Mouse (Mus musculus): Measurements from ENCODE around the gene Cuedc2. TPM values are rescaled to one million over a fixed set of nuclear protein-coding genes. Genes with fewer than 3 reads are reported as not detected.

Cuedc2 gene
- polyA plus RNA-seq, 1 experiment from 2014 or later, result 405 TPM

DNA sequence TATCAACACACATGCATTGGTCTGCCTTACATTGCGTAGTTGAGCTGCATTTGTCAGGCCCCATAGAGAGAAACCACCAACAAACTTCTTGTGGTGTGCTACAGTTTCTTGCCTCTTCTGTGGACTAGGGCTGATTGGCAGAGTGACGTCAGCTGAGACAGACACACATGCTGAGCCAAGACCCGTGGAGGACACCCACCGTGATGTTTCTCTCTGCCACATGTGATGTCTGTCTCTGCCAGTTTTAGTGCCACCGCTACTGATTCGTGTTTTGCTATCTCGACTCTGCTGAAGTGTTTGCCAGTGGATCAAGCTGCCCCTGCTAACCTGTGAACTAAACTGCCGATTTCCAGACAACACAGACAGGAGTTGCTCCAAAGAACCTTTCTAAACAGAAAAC lies 23.6 kb upstream of the Cuedc2 start:
- H3K4me2 ChIP-seq (ENCODE audit: low read length), result no peak overlapping the region
- no peak overlapping the region for H3K27ac ChIP-seq (ENCODE audit: low read depth, low read length)
- 80% methylated on average over 8 of the region's 8 CpGs for WGBS
- no peaks in the 10 kb centered on the region; the same call in 1 of the 2 replicates for H3K27me3 ChIP-seq (replicated peaks; ENCODE audit: control insufficient read depth, insufficient read depth, low read length)
- H3K36me3 ChIP-seq (ENCODE audit: control insufficient read depth, insufficient read depth, low read length), result no peaks in the 10 kb centered on the region
- H3K9me3 ChIP-seq (replicated peaks; ENCODE audit: control insufficient read depth, low read length), result no peaks in the 10 kb centered on the region
- DNase-seq (ENCODE audit: low spot score) (no peak), ATAC-seq (no peak)
- H3K4me1 ChIP-seq (ENCODE audit: control insufficient read depth, insufficient read depth, low read length), result no peaks in the 10 kb centered on the region
- no peak overlapping the region for H3K9ac ChIP-seq (ENCODE audit: low read length)
- no peak overlapping the region for H3K4me3 ChIP-seq (ENCODE audit: low read depth, low read length)

DNA sequence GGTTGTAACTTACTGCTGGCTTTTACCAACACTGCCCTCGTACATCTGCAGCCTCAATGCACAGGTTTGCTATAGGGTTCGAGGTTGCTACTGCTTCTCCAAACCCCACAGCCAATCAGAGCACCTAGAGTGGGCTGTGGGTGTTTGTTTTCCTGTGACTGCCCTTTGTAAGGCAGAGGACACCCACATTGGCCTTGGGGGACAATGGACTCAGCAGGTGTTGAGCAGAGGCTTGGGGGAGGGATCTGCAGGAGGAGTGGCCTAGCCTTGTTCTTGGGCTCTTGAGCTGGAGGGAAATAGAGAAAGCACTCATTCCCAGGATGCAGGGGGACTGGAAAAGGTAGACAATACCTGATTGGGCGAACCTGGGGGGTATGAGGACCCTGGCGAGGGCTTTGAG lies 19.9 kb upstream of the Cuedc2 start:
- 55% methylated on average over 4 of the region's 4 CpGs for WGBS
- H3K4me1 ChIP-seq (ENCODE audit: control insufficient read depth, insufficient read depth, low read length), result no peaks in the 10 kb centered on the region
- H3K4me3 ChIP-seq (ENCODE audit: low read depth, low read length), result no peak overlapping the region
- DNase-seq (ENCODE audit: low spot score) (no peak), ATAC-seq (no peak)
- H3K36me3 ChIP-seq (ENCODE audit: control insufficient read depth, insufficient read depth, low read length), result no peaks in the 10 kb centered on the region
- H3K9ac ChIP-seq (ENCODE audit: low read length), result no peak overlapping the region
- H3K27me3 ChIP-seq (replicated peaks; ENCODE audit: control insufficient read depth, insufficient read depth, low read length), result no peaks in the 10 kb centered on the region; the same call in 1 of the 2 replicates
- H3K4me2 ChIP-seq (ENCODE audit: low read length), result no peak overlapping the region
- H3K27ac ChIP-seq (ENCODE audit: low read depth, low read length), result no peak overlapping the region
- H3K9me3 ChIP-seq (replicated peaks; ENCODE audit: control insufficient read depth, low read length), result no peaks in the 10 kb centered on the region

DNA sequence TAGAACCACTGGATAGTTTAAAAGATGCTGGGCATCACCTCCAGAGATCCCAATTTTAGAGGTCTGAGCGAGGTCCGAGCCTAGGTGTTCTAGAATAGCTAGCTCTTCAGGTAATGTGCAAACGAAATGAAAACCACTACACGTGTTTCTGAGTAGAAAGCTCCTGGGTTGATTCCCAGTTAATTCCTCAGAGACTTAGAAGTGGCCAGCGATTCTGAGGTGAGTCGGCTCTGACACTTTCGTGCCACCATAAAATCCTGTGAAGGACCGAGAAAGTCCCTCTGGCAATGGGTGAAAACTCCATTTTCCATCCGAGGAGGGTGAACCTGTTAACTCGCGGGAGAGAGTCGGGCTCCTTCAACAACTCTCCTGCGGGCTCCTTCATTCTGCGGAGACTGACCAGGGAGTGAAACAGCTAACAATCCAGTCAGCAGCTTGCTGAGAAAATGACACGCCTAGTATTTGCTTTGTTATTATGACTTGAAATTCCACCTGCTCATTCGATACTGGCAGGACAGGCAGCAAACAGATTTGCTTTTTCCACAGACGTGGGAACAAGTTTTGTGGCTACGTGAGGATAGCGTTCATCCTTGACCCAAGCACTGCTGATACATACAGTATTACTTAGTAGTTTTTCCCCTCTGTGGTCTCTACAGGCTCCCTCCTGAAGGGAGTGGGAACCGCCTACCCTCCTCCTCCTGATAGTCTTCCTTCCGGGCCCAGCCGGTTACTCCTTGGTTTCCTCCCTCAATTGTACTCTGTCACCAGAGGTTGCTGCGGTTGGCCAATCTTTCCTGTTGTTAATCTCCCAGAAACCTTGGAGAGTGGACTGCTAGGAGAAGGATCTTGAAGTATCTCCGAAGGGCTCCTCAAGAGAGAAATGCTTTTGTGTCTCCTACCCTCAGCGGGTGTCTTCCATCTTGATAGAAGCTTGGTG lies 19.1 kb upstream of the Cuedc2 start:
- Histone ChIP-seq H3K9me3 (replicated peaks; ENCODE audit: control insufficient read depth, low read length) (no peaks in the 10 kb centered on the region), H3K27me3 (replicated peaks; ENCODE audit: control insufficient read depth, insufficient read depth, low read length) (no peaks in the 10 kb centered on the region; the same call in 1 of the 2 replicates), H3K4me3 (ENCODE audit: low read depth, low read length) (peak overlapping the region; percentile 45), H3K4me2 (ENCODE audit: low read length) (peak overlapping the region; percentile 70), H3K27ac (ENCODE audit: low read depth, low read length) (no peak overlapping the region), H3K4me1 (ENCODE audit: control insufficient read depth, insufficient read depth, low read length) (no peaks in the 10 kb centered on the region), H3K36me3 (ENCODE audit: control insufficient read depth, insufficient read depth, low read length) (no peaks in the 10 kb centered on the region), H3K9ac (ENCODE audit: low read length) (peak overlapping the region; percentile 69)
- WGBS, result 29% methylated on average over 25 of the region's 25 CpGs
- ATAC-seq (no peak), DNase-seq (ENCODE audit: low spot score) (no peak)

DNA sequence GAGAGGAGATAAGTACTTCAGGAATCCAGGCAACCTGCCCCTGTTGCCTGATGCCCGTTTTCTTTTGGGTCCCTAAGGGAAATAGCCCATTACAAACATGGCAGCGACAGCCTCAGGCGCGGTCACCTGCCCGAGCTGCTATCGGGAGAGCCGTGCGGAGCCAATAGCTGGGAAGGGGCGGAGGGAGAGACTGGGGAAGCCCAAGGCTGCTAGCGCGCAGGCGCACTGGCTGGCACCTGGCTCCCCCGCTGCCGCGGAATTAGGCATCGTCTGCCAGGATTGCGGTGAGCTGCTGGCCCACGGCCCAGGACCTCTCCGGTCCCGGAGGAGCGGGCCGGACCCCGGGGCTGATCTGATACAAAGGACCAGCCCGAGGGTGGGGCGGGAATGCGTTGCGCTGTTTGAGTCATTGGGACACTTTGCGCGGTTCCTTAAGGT lies 18.2 kb upstream of the Cuedc2 start:
- Histone ChIP-seq H3K27me3 (replicated peaks; ENCODE audit: control insufficient read depth, insufficient read depth, low read length) (no peaks in the 10 kb centered on the region; the same call in 1 of the 2 replicates), H3K27ac (ENCODE audit: low read depth, low read length) (no peak overlapping the region), H3K4me2 (ENCODE audit: low read length) (peak overlapping the region; percentile 70), H3K9ac (ENCODE audit: low read length) (peak overlapping the region; percentile 69), H3K4me3 (ENCODE audit: low read depth, low read length) (peak overlapping the region; percentile 45), H3K36me3 (ENCODE audit: control insufficient read depth, insufficient read depth, low read length) (no peaks in the 10 kb centered on the region), H3K9me3 (replicated peaks; ENCODE audit: control insufficient read depth, low read length) (no peaks in the 10 kb centered on the region), H3K4me1 (ENCODE audit: control insufficient read depth, insufficient read depth, low read length) (no peaks in the 10 kb centered on the region)
- WGBS, result under 1% methylated on average over 29 of the region's 29 CpGs
- DNase-seq (ENCODE audit: low spot score) (peak; percentile 96), ATAC-seq (peak; percentile 96)

DNA sequence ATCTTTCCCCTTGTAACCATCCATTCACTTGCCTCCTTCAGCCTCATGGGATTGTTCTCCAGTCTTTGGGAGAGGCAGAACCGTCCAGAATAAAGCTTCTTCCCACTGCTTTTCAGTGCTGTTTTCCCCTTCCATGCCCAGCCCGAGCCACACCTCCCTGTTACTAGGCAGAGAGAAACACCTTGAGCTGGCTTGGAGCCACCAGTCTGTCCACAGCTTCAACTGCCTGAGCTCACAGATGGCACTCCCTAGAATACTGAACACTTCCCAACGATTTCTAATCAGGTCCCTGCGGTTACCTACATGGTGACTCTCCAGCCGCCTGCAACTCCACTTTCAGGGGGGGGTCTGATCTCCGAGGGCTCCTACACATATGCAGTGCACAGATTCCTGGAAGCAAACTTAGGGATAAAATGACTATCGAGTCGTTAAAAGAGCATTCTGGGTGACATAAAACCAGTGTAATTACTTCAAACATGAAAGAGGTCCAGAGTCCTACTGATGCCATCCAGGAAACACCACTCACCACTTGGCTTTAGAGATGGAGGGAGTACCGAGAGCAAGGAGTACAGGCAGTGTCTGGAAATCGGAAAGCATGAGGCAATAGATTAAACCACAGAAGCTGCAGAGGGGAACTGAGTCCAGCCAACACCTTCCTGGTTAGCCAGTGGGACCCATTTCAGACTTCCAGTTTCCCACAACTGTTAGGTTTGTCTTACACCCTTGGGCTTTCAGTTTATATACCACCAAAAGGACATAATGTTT lies 11.8 kb upstream of the Cuedc2 start, which contains the start of gene 2310034G01Rik:
2310034G01Rik (minus strand) TSS at position 135 of the 765 bp plus-strand sequence.
- DNase-seq (ENCODE audit: low spot score), result no peak
- Histone ChIP-seq H3K4me2 (ENCODE audit: low read length) (peak within 1 kb of the TSS; percentile 95), H3K27ac (ENCODE audit: low read depth, low read length) (peak within 1 kb of the TSS; percentile 86), H3K9me3 (replicated peaks; ENCODE audit: control insufficient read depth, low read length) (no peaks in the 10 kb centered on the region), H3K9ac (ENCODE audit: low read length) (peak within 1 kb of the TSS; percentile 81), H3K27me3 (replicated peaks; ENCODE audit: control insufficient read depth, insufficient read depth, low read length) (no peaks in the 10 kb centered on the region; the same call in 1 of the 2 replicates), H3K36me3 (ENCODE audit: control insufficient read depth, insufficient read depth, low read length) (no peaks in the 10 kb centered on the region), H3K4me3 (ENCODE audit: low read depth, low read length) (peak within 1 kb of the TSS; percentile 65), H3K4me1 (ENCODE audit: control insufficient read depth, insufficient read depth, low read length) (peaks cover 5% of the 10 kb centered on the region; the same call in 1 of the 2 replicates)
- WGBS, result 54% methylated on average over 10 of the region's 10 CpGs
- no peak for ATAC-seq

DNA sequence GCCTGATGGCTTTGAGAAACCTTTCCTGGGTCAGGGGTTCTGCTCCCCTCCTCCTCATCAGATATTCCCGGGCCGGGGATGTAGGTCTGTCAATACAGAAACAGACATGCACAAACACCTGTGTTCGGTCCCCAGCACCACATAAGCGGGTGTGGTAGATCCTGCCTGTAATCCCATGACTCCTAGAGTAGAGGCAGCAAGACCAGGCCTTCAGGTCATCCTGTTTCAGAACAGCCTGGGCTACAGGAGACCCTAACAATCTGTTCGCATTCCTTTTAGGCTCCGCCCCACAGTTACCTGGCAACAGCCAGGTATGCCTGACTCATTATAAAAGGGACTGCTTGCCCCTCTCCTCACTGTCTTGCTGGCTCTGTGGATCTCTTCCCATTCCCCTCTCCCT lies 11.0 kb upstream of the Cuedc2 start:
- H3K4me2 ChIP-seq (ENCODE audit: low read length), result peak overlapping the region; percentile 95
- H3K4me3 ChIP-seq (ENCODE audit: low read depth, low read length), result peak overlapping the region; percentile 65
- H3K27ac ChIP-seq (ENCODE audit: low read depth, low read length), result no peak overlapping the region
- ATAC-seq (no peak), DNase-seq (ENCODE audit: low spot score) (no peak)
- no peaks in the 10 kb centered on the region; the same call in 1 of the 2 replicates for H3K27me3 ChIP-seq (replicated peaks; ENCODE audit: control insufficient read depth, insufficient read depth, low read length)
- H3K4me1 ChIP-seq (ENCODE audit: control insufficient read depth, insufficient read depth, low read length), result peaks cover 5% of the 10 kb centered on the region; the same call in 1 of the 2 replicates
- 31% methylated on average over 6 of the region's 6 CpGs for WGBS
- no peaks in the 10 kb centered on the region for H3K9me3 ChIP-seq (replicated peaks; ENCODE audit: control insufficient read depth, low read length)
- peak overlapping the region; percentile 81 for H3K9ac ChIP-seq (ENCODE audit: low read length)
- no peaks in the 10 kb centered on the region for H3K36me3 ChIP-seq (ENCODE audit: control insufficient read depth, insufficient read depth, low read length)

DNA sequence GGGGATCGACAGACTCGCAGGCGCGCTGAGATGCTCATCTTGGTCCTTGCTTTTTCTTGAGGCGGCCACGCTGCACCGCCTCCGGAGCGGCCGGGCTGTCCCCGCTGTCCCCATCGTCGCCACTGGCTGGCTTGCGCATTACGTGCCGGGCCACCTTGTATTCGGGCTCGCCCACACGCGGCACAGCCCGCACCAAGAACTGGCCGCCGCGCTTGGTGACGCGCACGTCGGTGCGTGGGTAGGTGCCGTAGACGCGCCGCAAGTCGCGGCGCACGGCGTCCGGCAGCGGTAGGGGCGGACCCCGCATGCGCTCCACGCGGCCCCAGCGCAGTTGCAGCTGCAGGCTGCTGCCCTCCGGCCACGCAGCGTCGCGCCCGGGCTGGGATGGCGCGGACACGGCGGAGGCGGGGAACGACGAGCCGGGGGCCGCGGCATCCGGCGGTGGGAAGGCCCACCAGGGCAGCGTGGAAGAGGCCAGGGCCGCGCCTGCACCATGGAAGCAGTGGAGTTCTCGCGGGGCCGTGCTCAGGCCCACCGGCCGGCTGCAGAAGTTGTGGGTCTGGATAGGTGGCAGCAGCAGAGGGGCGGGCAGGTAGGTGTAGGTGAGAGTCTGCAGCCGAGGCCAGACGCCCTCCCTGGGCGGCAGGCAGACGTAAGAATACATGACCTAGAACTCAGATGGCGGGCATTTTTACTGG lies 10.4 kb upstream of the Cuedc2 start:
- Histone ChIP-seq H3K4me1 (ENCODE audit: control insufficient read depth, insufficient read depth, low read length) (peaks cover 5% of the 10 kb centered on the region; the same call in 1 of the 2 replicates), H3K4me3 (ENCODE audit: low read depth, low read length) (peak overlapping the region; percentile 65), H3K27me3 (replicated peaks; ENCODE audit: control insufficient read depth, insufficient read depth, low read length) (no peaks in the 10 kb centered on the region; the same call in 1 of the 2 replicates), H3K27ac (ENCODE audit: low read depth, low read length) (peak overlapping the region; percentile 86), H3K9me3 (replicated peaks; ENCODE audit: control insufficient read depth, low read length) (no peaks in the 10 kb centered on the region), H3K9ac (ENCODE audit: low read length) (peak overlapping the region; percentile 81), H3K4me2 (ENCODE audit: low read length) (peak overlapping the region; percentile 95), H3K36me3 (ENCODE audit: control insufficient read depth, insufficient read depth, low read length) (no peaks in the 10 kb centered on the region)
- ATAC-seq (peak; percentile 95), DNase-seq (ENCODE audit: low spot score) (peak; percentile 91)
- WGBS, result under 1% methylated on average over 78 of the region's 78 CpGs
